Mouse (Mus musculus) intestine, embryonic 14.5 days (tissue): Measurements from ENCODE around the gene Cenpb. TPM values are rescaled to one million over a fixed set of nuclear protein-coding genes. Genes with fewer than 3 reads are reported as not detected.
A peak's percentile ranks its signal among the peaks of the same experiment; 100 is the strongest.

Source experiments
- ATAC-seq: fragments of 200-750 bp; cut with Nextera tagmentation; replicated peaks from 2 replicates; pipeline ENCODE4 v1.8.0; 2017; ENCODE audit warnings: low read depth, moderate number of reproducible peaks, moderate TSS enrichment, moderate library complexity; ENCODE audit not compliant: low FRiP score, low TSS enrichment
- DNase-seq: peaks from one replicate; pipeline ENCODE4 v3.0.0-alpha.2; 2018; ENCODE audit warnings: low spot score
- H3K27ac ChIP-seq: fragments of 300-500 bp; sonication (generic); 2 replicates; pipeline ENCODE4 v1.5.1; 2014; ENCODE audit warnings: low read depth, mild to moderate bottlenecking, control low read depth
- H3K27me3 ChIP-seq: fragments of 300-500 bp; sonication (generic); replicated peaks from 2 replicates; pipeline ENCODE4 v1.6.1; 2014; ENCODE audit warnings: low read length, control low read depth; ENCODE audit not compliant: control insufficient read depth, insufficient read depth
- H3K36me3 ChIP-seq: fragments of 300-500 bp; sonication (generic); 2 replicates; pipeline ENCODE4 v1.6.1; 2014; ENCODE audit warnings: low read length, control low read depth; ENCODE audit not compliant: control insufficient read depth, insufficient read depth
- H3K4me1 ChIP-seq: fragments of 300-500 bp; sonication (generic); replicated peaks from 2 replicates; pipeline ENCODE4 v1.6.1; 2014; ENCODE audit warnings: low read length, control low read depth, mixed read lengths; ENCODE audit not compliant: control insufficient read depth, insufficient read depth
- H3K4me2 ChIP-seq: fragments of 300-500 bp; sonication (generic); 2 replicates; pipeline ENCODE4 v1.6.1; 2014; ENCODE audit warnings: low read length
- H3K4me3 ChIP-seq: fragments of 300-500 bp; sonication (generic); 2 replicates; pipeline ENCODE4 v1.5.1; 2014; ENCODE audit warnings: low read depth, low read length, control low read depth, mixed read lengths
- H3K9ac ChIP-seq: fragments of 300-500 bp; sonication (generic); 2 replicates; pipeline ENCODE4 v1.6.1; 2014; ENCODE audit warnings: mild to moderate bottlenecking, low read length
- H3K9me3 ChIP-seq: fragments of 300-500 bp; sonication (generic); 2 replicates; pipeline ENCODE4 v1.6.1; 2016; ENCODE audit warnings: low read length, control low read depth; ENCODE audit not compliant: control insufficient read depth
- WGBS: fragments of 180-500 bp; shearing (Covaris S2); extraction: QIAGEN DNeasy Blood & Tissue Kit; methylation state at CpG from one replicate; pipeline ENCODE4 v1.1.7; 2014; 5-methylcytosine and 5-hydroxymethylcytosine counted together
- polyA plus RNA-seq: library from polyadenylated mRNA; unstranded; fragments of >200 nt; fragmentation: Nextera tagmentation; extraction: Ambion mirVana; gene quantifications from 2 replicates; pipeline ENCODE4 v1.2.1, GENCODE M21; 2014

The Cenpb gene
- polyA plus RNA-seq, 1 experiment from 2014 or later, result 9.5 TPM

DNA sequence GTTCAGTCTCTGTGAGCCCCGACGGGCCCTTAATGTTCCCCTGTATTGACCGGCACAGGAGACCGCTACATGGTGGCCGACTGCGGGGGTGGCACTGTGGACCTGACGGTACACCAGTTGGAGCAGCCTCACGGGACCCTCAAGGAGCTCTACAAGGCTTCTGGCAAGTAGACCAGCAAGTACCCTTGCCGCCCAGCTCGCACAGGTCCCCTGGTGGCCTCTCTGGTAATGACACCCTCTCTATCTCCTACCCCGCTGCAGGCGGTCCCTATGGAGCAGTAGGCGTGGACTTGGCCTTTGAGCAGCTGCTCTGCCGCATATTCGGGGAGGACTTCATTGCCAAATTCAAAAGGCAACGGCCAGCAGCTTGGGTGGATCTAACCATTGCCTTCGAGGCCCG, 37.3 kb downstream of the Cenpb start:
- peaks cover 54% of the 10 kb centered on the region for H3K36me3 ChIP-seq
- no peaks in the 10 kb centered on the region for H3K27me3 ChIP-seq
- H3K27ac ChIP-seq, result no peak overlapping the region
- H3K9me3 ChIP-seq, result no peaks in the 10 kb centered on the region
- peak; percentile 59 for ATAC-seq
- 35% methylated on average over 18 of the region's 18 CpGs for WGBS
- H3K9ac ChIP-seq, result no peak overlapping the region
- DNase-seq, result peak; percentile 89
- no peak overlapping the region for H3K4me3 ChIP-seq
- H3K4me2 ChIP-seq, result no peak overlapping the region
- H3K4me1 ChIP-seq, result no peaks in the 10 kb centered on the region; the same call in 1 of the 2 replicates

DNA sequence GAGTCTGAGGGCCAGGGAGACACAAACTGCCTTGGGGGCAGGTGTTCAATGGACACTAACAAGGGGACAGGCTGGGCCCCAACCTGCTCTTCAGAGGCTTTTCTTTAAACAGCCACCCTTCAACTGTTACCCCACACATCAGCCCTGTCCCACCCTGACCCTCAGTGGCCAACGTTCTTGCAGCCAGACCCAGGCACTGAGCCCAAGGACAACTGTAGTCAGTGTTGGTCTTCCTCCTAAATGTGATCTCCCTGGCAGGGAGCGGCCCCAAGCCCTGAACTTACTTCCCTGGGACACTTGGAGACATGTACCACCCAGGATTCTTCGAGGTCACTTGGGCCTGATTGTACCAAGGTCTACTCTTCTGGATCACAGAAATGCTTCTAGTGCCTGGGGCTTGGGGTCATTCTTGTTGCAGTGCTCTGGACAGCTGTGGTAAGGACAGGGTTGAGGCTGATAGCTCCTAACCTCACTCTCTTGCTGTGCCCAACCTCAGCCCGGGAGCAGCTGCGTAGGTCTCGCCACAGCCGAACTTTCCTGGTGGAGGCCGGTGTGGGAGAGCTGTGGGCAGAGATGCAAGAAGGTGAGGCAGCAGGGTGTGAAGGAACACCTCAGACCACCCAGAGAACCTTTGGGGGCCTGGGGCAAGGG, 38.4 kb downstream of the Cenpb start:
- DNase-seq (no peak), ATAC-seq (no peak)
- Histone ChIP-seq H3K9ac (no peak overlapping the region), H3K36me3 (peaks cover 50% of the 10 kb centered on the region), H3K27me3 (no peaks in the 10 kb centered on the region), H3K4me1 (no peaks in the 10 kb centered on the region; the same call in 1 of the 2 replicates), H3K27ac (no peak overlapping the region), H3K4me3 (no peak overlapping the region), H3K9me3 (no peaks in the 10 kb centered on the region), H3K4me2 (no peak overlapping the region)
- 93% methylated on average over 8 of the region's 8 CpGs for WGBS

DNA sequence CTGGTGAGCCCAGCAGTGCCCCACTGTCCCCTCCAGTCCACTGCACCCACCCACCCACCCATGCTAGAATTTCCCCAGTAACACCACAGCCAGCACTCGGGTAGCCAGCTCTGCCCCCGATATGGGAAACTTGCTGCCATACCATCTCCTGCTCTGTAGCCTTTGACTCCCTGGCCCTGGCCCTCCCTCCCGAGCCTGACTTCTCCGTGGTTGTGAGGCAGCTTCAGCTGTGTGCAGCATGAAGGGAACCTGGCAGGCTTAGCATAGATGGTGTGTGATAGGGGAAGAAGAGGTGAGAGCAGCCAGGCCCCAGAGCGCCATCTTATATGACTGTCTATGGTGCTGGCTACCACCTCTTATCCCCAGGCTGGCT, 39.3 kb downstream of the Cenpb start:
- H3K9me3 ChIP-seq, result no peaks in the 10 kb centered on the region
- H3K27me3 ChIP-seq, result no peaks in the 10 kb centered on the region
- no peak for DNase-seq
- H3K4me3 ChIP-seq, result no peak overlapping the region
- ATAC-seq, result no peak
- WGBS, result 77% methylated on average over 5 of the region's 5 CpGs
- H3K9ac ChIP-seq, result no peak overlapping the region
- H3K4me2 ChIP-seq, result no peak overlapping the region
- H3K27ac ChIP-seq, result no peak overlapping the region
- H3K4me1 ChIP-seq, result no peaks in the 10 kb centered on the region; the same call in 1 of the 2 replicates
- peaks cover 42% of the 10 kb centered on the region for H3K36me3 ChIP-seq

DNA sequence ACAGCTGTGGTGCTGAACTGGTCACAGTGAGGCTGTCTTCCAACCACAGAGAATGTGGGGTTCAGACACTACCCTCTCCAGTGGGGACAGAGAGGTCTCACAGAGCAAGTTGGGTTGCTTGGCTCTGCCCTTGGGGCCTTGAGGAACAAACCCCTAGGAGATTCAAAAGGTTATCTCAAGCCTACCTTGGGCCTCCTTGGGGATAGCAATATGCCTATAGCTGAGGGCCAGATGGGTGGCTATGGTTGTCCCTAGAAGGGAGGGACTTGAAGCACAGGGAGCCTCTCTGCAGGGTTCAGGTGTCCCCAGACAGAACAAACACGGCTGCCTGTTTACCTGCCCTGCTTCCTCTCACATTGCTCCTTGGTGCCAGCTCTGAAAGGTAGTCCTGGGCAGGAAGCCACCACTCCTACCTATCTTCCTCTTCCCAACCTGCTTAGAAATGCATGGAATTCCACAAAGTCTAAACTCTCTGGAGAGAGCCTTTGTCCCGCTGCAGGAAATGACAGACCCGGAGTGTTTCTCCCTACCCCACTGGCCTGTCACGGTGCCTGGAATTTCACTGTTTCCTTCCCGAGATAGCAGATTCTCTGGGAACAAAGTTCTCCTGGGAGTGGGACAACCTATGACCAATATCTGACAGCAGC, 39.9 kb downstream of the Cenpb start:
- no peaks in the 10 kb centered on the region for H3K9me3 ChIP-seq
- no peak for DNase-seq
- peaks cover 40% of the 10 kb centered on the region for H3K36me3 ChIP-seq
- H3K4me1 ChIP-seq, result no peaks in the 10 kb centered on the region; the same call in 1 of the 2 replicates
- no peak for ATAC-seq
- no peak overlapping the region for H3K4me3 ChIP-seq
- no peak overlapping the region for H3K9ac ChIP-seq
- H3K27ac ChIP-seq, result no peak overlapping the region
- no peak overlapping the region for H3K4me2 ChIP-seq
- WGBS, result 32% methylated on average over 5 of the region's 5 CpGs
- H3K27me3 ChIP-seq, result no peaks in the 10 kb centered on the region

- no peaks in the 10 kb centered on the region; the same call in 1 of the 2 replicates for H3K4me1 ChIP-seq
- H3K27me3 ChIP-seq, result no peaks in the 10 kb centered on the region
- H3K9me3 ChIP-seq, result no peaks in the 10 kb centered on the region
- no peak overlapping the region for H3K9ac ChIP-seq
- no peak for DNase-seq
- H3K4me3 ChIP-seq, result no peak overlapping the region
- ATAC-seq, result no peak
- no peak overlapping the region for H3K27ac ChIP-seq
- H3K36me3 ChIP-seq, result peaks cover 38% of the 10 kb centered on the region
- H3K4me2 ChIP-seq, result no peak overlapping the region
- 90% methylated on average over 5 of the region's 5 CpGs for WGBS
Observed at GRCm38 (mm10) chr2:131139287-131139686, 40.6 kb downstream of the Cenpb start.

DNA sequence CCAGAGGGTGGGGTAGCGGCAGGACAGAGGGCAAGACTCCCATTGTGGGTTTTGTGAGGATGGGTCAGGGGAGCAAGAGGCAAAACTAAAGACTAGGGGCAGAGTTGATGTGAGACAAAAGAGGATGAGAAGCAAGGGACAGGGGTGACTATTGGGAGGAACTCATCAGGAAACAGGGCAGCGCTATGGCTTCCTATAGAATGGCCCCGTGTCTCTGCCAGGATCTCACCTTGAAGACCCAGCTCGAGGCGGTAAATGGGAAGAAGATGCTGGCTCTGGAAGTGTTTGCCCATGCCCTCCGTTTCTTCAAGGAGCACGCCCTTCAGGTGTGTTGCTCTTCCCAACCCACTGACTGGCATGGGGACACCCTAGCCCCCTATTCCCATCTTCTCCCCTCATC, 41.1 kb downstream of the Cenpb start:
- Histone ChIP-seq H3K4me3 (no peak overlapping the region), H3K4me2 (no peak overlapping the region), H3K9ac (no peak overlapping the region), H3K36me3 (peaks cover 41% of the 10 kb centered on the region), H3K9me3 (no peaks in the 10 kb centered on the region), H3K27me3 (no peaks in the 10 kb centered on the region), H3K4me1 (no peaks in the 10 kb centered on the region; the same call in 1 of the 2 replicates), H3K27ac (no peak overlapping the region)
- ATAC-seq (no peak), DNase-seq (no peak)
- WGBS, result 96% methylated on average over 7 of the region's 7 CpGs

GRCm38 (mm10) chr2:131138296-131138695, 41.6 kb downstream of the Cenpb start:
- H3K27ac ChIP-seq, result no peak overlapping the region
- H3K36me3 ChIP-seq, result peaks cover 37% of the 10 kb centered on the region
- H3K4me2 ChIP-seq, result no peak overlapping the region
- H3K4me1 ChIP-seq, result no peaks in the 10 kb centered on the region; the same call in 1 of the 2 replicates
- DNase-seq (no peak), ATAC-seq (no peak)
- H3K4me3 ChIP-seq, result no peak overlapping the region
- H3K27me3 ChIP-seq, result no peaks in the 10 kb centered on the region
- H3K9ac ChIP-seq, result no peak overlapping the region
- H3K9me3 ChIP-seq, result no peaks in the 10 kb centered on the region
- WGBS, result 83% methylated on average over 4 of the region's 4 CpGs

GRCm38 (mm10) chr2:131135521-131136139, 44.2 kb downstream of the Cenpb start:
- no peak overlapping the region for H3K4me2 ChIP-seq

More at GRCm38 (mm10) chr2:131135521-131136139, 44.2 kb downstream of the Cenpb start:
- 61% methylated on average over 11 of the region's 11 CpGs for WGBS
- no peaks in the 10 kb centered on the region for H3K27me3 ChIP-seq
- H3K4me3 ChIP-seq, result no peak overlapping the region
- DNase-seq (no peak), ATAC-seq (no peak; the same call in 1 of the 2 replicates)
- no peak overlapping the region for H3K27ac ChIP-seq
- no peak overlapping the region for H3K9ac ChIP-seq
- H3K4me1 ChIP-seq, result no peaks in the 10 kb centered on the region
- peaks cover 29% of the 10 kb centered on the region; the same call in 1 of the 2 replicates for H3K36me3 ChIP-seq
- no peaks in the 10 kb centered on the region for H3K9me3 ChIP-seq
